Mouse (Mus musculus) limb, embryonic 13.5 days (tissue): ENCODE data around the gene A230072I06Rik. TPM values are rescaled to one million over a fixed set of nuclear protein-coding genes. Genes with fewer than 3 reads are reported as not detected.
A peak's percentile ranks its signal among the peaks of the same experiment; 100 is the strongest.

Experiments used
- ATAC-seq: fragments of 200-750 bp; cut with Nextera tagmentation; 2 replicates; pipeline ENCODE4 v1.8.0; 2017; ENCODE audit warnings: low read depth, moderate number of reproducible peaks, moderate TSS enrichment; ENCODE audit not compliant: low FRiP score
- H3K27ac ChIP-seq: fragments of 300-500 bp; sonication (generic); 2 replicates; pipeline ENCODE4 v1.5.1; 2015; ENCODE audit warnings: inconsistent platforms, mild to moderate bottlenecking, moderate library complexity
- H3K27me3 ChIP-seq: fragments of 300-500 bp; sonication (generic); 2 replicates; pipeline ENCODE4 v1.6.1; 2015; ENCODE audit warnings: mild to moderate bottlenecking, inconsistent platforms
- H3K36me3 ChIP-seq: fragments of 300-500 bp; sonication (generic); 2 replicates; pipeline ENCODE4 v1.6.1; 2015; ENCODE audit warnings: inconsistent platforms, mild to moderate bottlenecking, moderate library complexity
- H3K4me1 ChIP-seq: fragments of 300-500 bp; sonication (generic); 2 replicates; pipeline ENCODE4 v1.6.1; 2015; ENCODE audit warnings: inconsistent platforms
- H3K4me2 ChIP-seq: fragments of 300-500 bp; sonication (generic); replicated peaks from 2 replicates; pipeline ENCODE4 v1.6.1; 2015; ENCODE audit warnings: inconsistent platforms, mild to moderate bottlenecking, moderate library complexity
- H3K4me3 ChIP-seq: fragments of 300-500 bp; sonication (generic); 2 replicates; pipeline ENCODE4 v1.5.1; 2015; ENCODE audit warnings: moderate library complexity, mild to moderate bottlenecking, inconsistent platforms
- H3K9ac ChIP-seq: fragments of 300-500 bp; sonication (generic); 2 replicates; pipeline ENCODE4 v1.6.1; 2015; ENCODE audit warnings: mild to moderate bottlenecking, inconsistent platforms
- H3K9me3 ChIP-seq: fragments of 300-500 bp; sonication (generic); 2 replicates; pipeline ENCODE4 v1.6.1; 2016; ENCODE audit warnings: inconsistent platforms
- WGBS: fragments of 180-500 bp; shearing (Covaris S2); methylation state at CpG from one replicate; pipeline ENCODE4 v1.1.7; 2015; 5-methylcytosine and 5-hydroxymethylcytosine counted together
- polyA plus RNA-seq: library from polyadenylated mRNA; unstranded; fragments of >200 nt; fragmentation: Nextera tagmentation; extraction: Ambion mirVana; gene quantifications from 2 replicates; pipeline ENCODE4 v1.2.1, GENCODE M21; 2015

Gene A230072I06Rik
- polyA plus RNA-seq, 1 experiment from 2014 or later, result not detected

GRCm38 (mm10) chr8:12324991-12325601 lies 46.5 kb downstream of the A230072I06Rik start:
- H3K9me3 ChIP-seq, result no peaks in the 10 kb centered on the region
- peaks cover 21% of the 10 kb centered on the region for H3K4me1 ChIP-seq
- H3K27me3 ChIP-seq, result peaks cover 61% of the 10 kb centered on the region
- no peak overlapping the region for H3K4me3 ChIP-seq
- 0 out of 2 replicates have a peak overlapping the region, but pooled peaks have one; percentile 9 for H3K4me2 ChIP-seq
- ATAC-seq, result no peak
- H3K36me3 ChIP-seq, result no peaks in the 10 kb centered on the region
- WGBS, result 21% methylated on average over 16 of the region's 16 CpGs
- no peak overlapping the region for H3K27ac ChIP-seq
- no peak overlapping the region for H3K9ac ChIP-seq

DNA sequence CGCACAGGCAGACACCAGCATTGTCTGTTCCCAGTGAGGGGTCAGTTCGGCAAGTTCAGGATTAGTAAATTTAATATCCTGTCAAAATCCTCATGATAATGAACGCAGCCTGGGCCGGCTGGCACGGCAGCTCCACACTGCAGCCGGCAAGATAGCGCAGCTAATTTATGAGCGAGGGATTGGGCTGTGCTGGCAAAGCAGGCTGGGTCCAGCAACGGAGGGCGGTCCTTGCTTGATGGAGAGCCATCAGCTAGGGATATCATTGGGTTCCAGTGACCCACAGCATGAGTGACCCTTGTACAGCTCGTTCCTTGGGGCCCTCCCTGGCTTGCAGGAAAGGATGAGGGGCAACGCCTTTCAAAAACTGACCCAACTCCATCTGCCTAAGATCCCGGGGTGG lies 48.6 kb downstream of the A230072I06Rik start:
- no peaks in the 10 kb centered on the region for H3K9me3 ChIP-seq
- no peak overlapping the region for H3K27ac ChIP-seq
- 59% methylated on average over 13 of the region's 13 CpGs for WGBS
- no peak overlapping the region for H3K4me2 ChIP-seq
- no peak overlapping the region for H3K9ac ChIP-seq
- no peaks in the 10 kb centered on the region for H3K36me3 ChIP-seq
- peaks cover 65% of the 10 kb centered on the region for H3K27me3 ChIP-seq
- H3K4me1 ChIP-seq, result peaks cover 17% of the 10 kb centered on the region
- ATAC-seq, result no peak
- H3K4me3 ChIP-seq, result no peak overlapping the region

DNA sequence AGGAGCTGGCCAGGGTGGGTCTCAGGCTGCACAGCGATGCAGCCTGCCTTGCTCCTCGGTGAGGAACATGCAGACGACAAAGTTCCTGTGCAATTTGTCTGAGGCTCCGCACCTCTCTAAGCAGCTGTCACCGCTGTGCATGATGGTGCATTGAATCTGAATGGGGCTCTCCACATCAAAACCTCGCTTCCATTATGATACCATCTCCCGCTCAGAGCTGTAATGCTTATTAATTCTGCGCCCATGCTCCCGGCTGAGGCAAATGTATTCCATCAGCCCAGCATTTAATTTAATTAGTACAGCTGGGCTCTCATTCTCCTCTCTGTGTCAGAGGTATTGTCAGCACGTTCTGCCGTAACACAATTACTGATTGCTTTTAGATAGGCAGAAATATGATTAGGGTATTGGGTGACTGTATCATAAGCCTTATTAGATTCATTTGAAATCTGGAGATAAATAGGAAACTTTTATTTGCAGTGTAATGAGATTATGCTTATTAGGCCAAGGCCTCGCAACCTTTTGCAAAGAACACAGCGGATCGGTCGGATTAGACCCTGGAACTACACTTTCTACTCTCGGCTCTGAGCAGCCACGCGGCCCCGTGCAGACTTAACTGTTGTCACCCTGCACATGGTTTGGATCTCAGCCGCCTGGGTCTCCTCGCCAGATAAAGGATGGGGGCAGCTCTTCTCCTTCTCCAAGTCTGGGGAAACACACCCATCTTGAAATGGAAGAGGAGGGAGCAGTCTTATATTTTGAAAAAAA lies 49.3 kb downstream of the A230072I06Rik start:
- peaks cover 65% of the 10 kb centered on the region for H3K27me3 ChIP-seq
- no peak overlapping the region for H3K4me3 ChIP-seq
- no peak overlapping the region for H3K9ac ChIP-seq
- no peak overlapping the region for H3K27ac ChIP-seq
- H3K4me2 ChIP-seq, result no peak overlapping the region
- no peaks in the 10 kb centered on the region for H3K36me3 ChIP-seq
- ATAC-seq, result no peak
- no peaks in the 10 kb centered on the region for H3K9me3 ChIP-seq
- peaks cover 14% of the 10 kb centered on the region for H3K4me1 ChIP-seq
- 75% methylated on average over 21 of the region's 21 CpGs for WGBS

DNA sequence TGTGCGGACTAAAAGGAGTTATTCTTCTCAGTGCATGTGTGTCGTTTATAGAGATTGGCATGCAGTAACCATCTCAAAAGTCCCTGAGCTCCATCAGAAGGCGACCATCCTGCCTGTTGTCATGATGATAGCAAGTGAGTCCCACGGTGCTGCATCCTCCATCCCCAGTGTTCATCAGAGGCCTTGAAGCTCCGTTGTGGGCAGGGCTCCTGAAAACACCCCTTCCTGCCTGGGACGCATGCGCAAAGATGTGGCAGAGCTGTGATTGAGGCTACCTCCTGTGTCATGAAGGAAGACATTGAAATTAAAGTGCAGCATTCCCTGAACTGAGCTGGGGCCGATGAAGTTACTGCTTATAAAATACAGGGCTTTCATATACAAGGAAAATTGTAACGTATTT lies 49.9 kb downstream of the A230072I06Rik start:
- Histone ChIP-seq H3K9ac (no peak overlapping the region), H3K4me1 (peaks cover 14% of the 10 kb centered on the region), H3K36me3 (no peaks in the 10 kb centered on the region), H3K4me3 (no peak overlapping the region), H3K9me3 (no peaks in the 10 kb centered on the region), H3K27ac (no peak overlapping the region), H3K4me2 (no peak overlapping the region), H3K27me3 (peaks cover 64% of the 10 kb centered on the region)
- no peak for ATAC-seq
- WGBS, result 75% methylated on average over 9 of the region's 9 CpGs

DNA sequence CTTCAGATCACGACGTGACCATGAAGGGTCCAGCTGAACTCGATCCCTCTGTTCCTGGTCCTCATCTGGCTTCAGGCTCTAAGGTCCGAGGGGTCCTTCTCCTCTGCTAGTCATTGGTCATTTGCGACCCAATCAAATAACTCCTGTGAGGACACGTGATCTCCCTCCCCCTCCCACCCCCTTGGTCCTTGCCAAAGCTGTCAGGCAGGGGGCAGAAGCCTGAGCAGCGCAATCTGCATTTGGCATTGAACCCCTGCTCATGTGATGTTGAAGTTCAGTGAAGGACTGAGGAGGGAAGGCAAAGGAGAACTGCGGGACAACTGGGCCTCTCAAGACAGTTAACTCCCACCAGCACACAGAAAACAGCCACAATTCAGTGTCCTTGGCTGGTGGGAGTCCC lies 51.4 kb downstream of the A230072I06Rik start:
- no peaks in the 10 kb centered on the region for H3K9me3 ChIP-seq
- H3K27ac ChIP-seq, result no peak overlapping the region
- no peak for ATAC-seq
- H3K4me1 ChIP-seq, result peaks cover 14% of the 10 kb centered on the region
- no peak overlapping the region for H3K9ac ChIP-seq
- H3K27me3 ChIP-seq, result peaks cover 65% of the 10 kb centered on the region
- no peak overlapping the region for H3K4me2 ChIP-seq
- WGBS, result 19% methylated on average over 8 of the region's 8 CpGs
- H3K4me3 ChIP-seq, result no peak overlapping the region
- H3K36me3 ChIP-seq, result no peaks in the 10 kb centered on the region

Other genes with a start within 250 kb of the A230072I06Rik start
- not detected in 2 replicates for gene Sox1, start 116.5 kb downstream of the A230072I06Rik start, polyA plus RNA-seq